Mouse (Mus musculus): ENCODE data around the gene Cybc1.

DNA sequence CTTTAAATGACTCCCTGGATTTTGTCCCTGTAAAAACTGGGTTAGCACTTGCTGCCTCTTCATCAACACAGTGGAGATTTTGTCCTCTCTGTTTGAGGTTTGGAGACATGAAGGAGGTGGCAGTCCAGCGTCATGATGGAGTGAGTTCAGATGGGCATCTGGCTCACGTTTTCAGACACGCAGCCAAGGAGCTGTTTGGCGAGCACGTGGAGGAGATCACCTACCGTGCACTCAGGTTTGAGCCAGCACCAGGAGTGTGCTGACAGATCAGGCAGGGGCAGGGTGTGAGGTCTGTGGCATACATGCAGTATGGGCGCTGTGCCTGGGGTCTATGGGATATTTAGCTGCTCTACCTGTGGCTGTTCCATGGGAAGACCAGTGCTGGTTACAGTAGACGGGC, 21.1 kb upstream of the Cybc1 start:
- TF ChIP-seq CTCF (IDR thresholded peaks at IDR 0.05; ENCODE audit: insufficient read depth, low read length) (no peak), POLR2A (IDR thresholded peaks at IDR 0.05; ENCODE audit: borderline replicate concordance, extremely low read depth, low read depth, low read length) (no peak)

All from lung, adult 2 months (tissue).